Mouse (Mus musculus): ENCODE measurements around the gene Gm5615.

Gene Gm5615

GRCm38 (mm10) chr9:36541863-36542262 lies at the start of gene Gm5615:
Gene Gm5615 (minus strand): TSS chr9:36541963.
- no peak for DNase-seq

GRCm38 (mm10) chr9:36582535-36582934 lies 40.8 kb upstream of the Gm5615 start, which contains the start of gene Gm17689:
Gene Gm17689 (minus strand): TSS chr9:36582635.
- no peak for DNase-seq

GRCm38 (mm10) chr9:36504211-36504610 lies 37.6 kb downstream of the Gm5615 start:
- no peak for DNase-seq

GRCm38 (mm10) chr9:36495824-36496223 lies 45.9 kb downstream of the Gm5615 start:
- no peak for DNase-seq

- no peak for DNase-seq
Observed at GRCm38 (mm10) chr9:36494501-36495220, 47.1 kb downstream of the Gm5615 start.
